Mouse (Mus musculus): ENCODE results near the gene Taok3. TPM values are rescaled to one million over a fixed set of nuclear protein-coding genes. Genes with fewer than 3 reads are reported as not detected.
A peak's percentile ranks its signal among the peaks of the same experiment; 100 is the strongest.

The Taok3 gene
- total and polyA plus RNA-seq, 3 experiments: 32.1 to 79.2 TPM; not detected in 1

DNA sequence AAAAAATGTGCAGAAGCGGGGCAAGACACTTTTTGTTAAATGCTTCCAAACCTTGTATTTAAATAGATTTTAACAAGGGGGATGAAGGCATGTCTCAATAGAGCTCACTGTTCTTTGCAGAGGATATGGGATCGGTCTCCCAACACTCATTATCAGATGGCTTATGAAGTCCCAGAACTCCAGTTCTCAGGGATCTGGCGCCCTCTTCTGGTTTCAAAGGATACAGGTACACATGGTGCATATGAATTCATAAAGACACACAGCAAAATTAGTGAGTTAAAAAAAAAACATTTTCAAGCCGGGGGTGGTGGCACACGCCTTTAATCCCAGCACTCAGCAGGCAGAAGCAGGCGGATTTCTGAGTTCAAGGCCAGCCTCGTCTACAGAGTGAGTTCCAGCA is 6.6 kb upstream of the Taok3 start:
- peak; percentile 71 for DNase-seq (ENCODE audit: low read depth, low spot score)
- no peaks in the 10 kb centered on the region for H3K27me3 ChIP-seq (ENCODE audit: control insufficient read depth in 1 of 2, insufficient read depth in 2 of 2, low read length in 2 of 2)
- H3K79me2 ChIP-seq (ENCODE audit: control insufficient read depth, insufficient read depth, low read length, poor library complexity): peaks cover 18% of the 10 kb centered on the region
- peaks cover 5 to 7% of the 10 kb centered on the region in 2 experiments for H3K36me3 ChIP-seq (ENCODE audit: control insufficient read depth in 1 of 2, insufficient read depth in 2 of 2, low read length in 2 of 2)
- H3K9ac ChIP-seq (ENCODE audit: control insufficient read depth, low read depth, low read length, poor library complexity, severe bottlenecking): no peak overlapping the region
- H3K4me3 ChIP-seq (ENCODE audit: control insufficient read depth in 1 of 2, insufficient read depth in 1 of 2, low read depth in 2 of 2, low read length in 2 of 2): no peak overlapping the region
- no peak overlapping the region for H3K27ac ChIP-seq (ENCODE audit: control insufficient read depth, low read depth, low read length)
- peak; percentile 42 to 60 (median 46) for TF ChIP-seq CTCF (IDR thresholded peaks at IDR 0.05 in 2 of 3, conservative IDR thresholded peaks at IDR 0.05 in 1 of 3; ENCODE audit: control insufficient read depth in 1 of 3, insufficient read depth in 1 of 3, low read depth in 2 of 3, low read length in 3 of 3, poor library complexity in 1 of 3, severe bottlenecking in 1 of 3)
- TF ChIP-seq GABPA (IDR thresholded peaks at IDR 0.05; ENCODE audit: low read depth, low read length): no peak
- peaks cover 0 to 6% of the 10 kb centered on the region in 2 experiments; a peak in 1 of 4 replicates for H3K4me1 ChIP-seq (ENCODE audit: control insufficient read depth in 1 of 2, insufficient read depth in 2 of 2, low read length in 2 of 2)
- no peaks in the 10 kb centered on the region for H3K9me3 ChIP-seq (replicated peaks; ENCODE audit: insufficient read depth, low read length)

GRCm38 (mm10) chr5:117114581-117115192 is 5.2 kb upstream of the Taok3 start:
- H3K27me3 ChIP-seq (ENCODE audit: control insufficient read depth in 1 of 2, insufficient read depth in 2 of 2, low read length in 2 of 2): no peaks in the 10 kb centered on the region
- peak overlapping the region; percentile 62 to 93 for H3K4me3 ChIP-seq (ENCODE audit: control insufficient read depth in 1 of 2, insufficient read depth in 1 of 2, low read depth in 2 of 2, low read length in 2 of 2)
- TF ChIP-seq RAD21 (IDR thresholded peaks at IDR 0.05; ENCODE audit: low read depth, low read length) (peak; percentile 9), SMC3 (IDR thresholded peaks at IDR 0.05; ENCODE audit: low read depth, low read length) (peak; percentile 45), CTCF (IDR thresholded peaks at IDR 0.05 in 2 of 3, conservative IDR thresholded peaks at IDR 0.05 in 1 of 3; ENCODE audit: control insufficient read depth in 1 of 3, insufficient read depth in 1 of 3, low read depth in 2 of 3, low read length in 3 of 3, poor library complexity in 1 of 3, severe bottlenecking in 1 of 3) (peak in 2 of 3 experiments; percentile 64 to 65; a peak in 4 of 6 replicates), MAX (IDR thresholded peaks at IDR 0.05; ENCODE audit: low read length) (no peak), POLR2A (IDR thresholded peaks at IDR 0.05; ENCODE audit: control insufficient read depth in 1 of 2, insufficient read depth in 1 of 2, low read depth in 1 of 2, low read length in 2 of 2, poor library complexity in 1 of 2) (no peak), MYC (IDR thresholded peaks at IDR 0.05; ENCODE audit: low read depth, low read length) (no peak)
- peaks cover 0 to 12% of the 10 kb centered on the region in 2 experiments; a peak in 3 of 4 replicates for H3K4me1 ChIP-seq (ENCODE audit: control insufficient read depth in 1 of 2, insufficient read depth in 2 of 2, low read length in 2 of 2)
- DNase-seq (ENCODE audit: low read depth, low spot score): peak; percentile 59
- peaks cover 18% of the 10 kb centered on the region for H3K79me2 ChIP-seq (ENCODE audit: control insufficient read depth, insufficient read depth, low read length, poor library complexity)
- peak overlapping the region; percentile 56 for H3K27ac ChIP-seq (ENCODE audit: control insufficient read depth, low read depth, low read length)
- no peaks in the 10 kb centered on the region for H3K9me3 ChIP-seq (replicated peaks; ENCODE audit: insufficient read depth, low read length)
- peaks cover 5 to 15% of the 10 kb centered on the region in 2 experiments for H3K36me3 ChIP-seq (ENCODE audit: control insufficient read depth in 1 of 2, insufficient read depth in 2 of 2, low read length in 2 of 2)
- H3K9ac ChIP-seq (ENCODE audit: control insufficient read depth, low read depth, low read length, poor library complexity, severe bottlenecking): peak overlapping the region; percentile 98

- peak overlapping the region; percentile 56 for H3K27ac ChIP-seq (ENCODE audit: control insufficient read depth, low read depth, low read length)
- peaks cover 0 to 12% of the 10 kb centered on the region in 2 experiments; a peak in 3 of 4 replicates for H3K4me1 ChIP-seq (ENCODE audit: control insufficient read depth in 1 of 2, insufficient read depth in 2 of 2, low read length in 2 of 2)
- H3K4me3 ChIP-seq (ENCODE audit: control insufficient read depth in 1 of 2, insufficient read depth in 1 of 2, low read depth in 2 of 2, low read length in 2 of 2): peak overlapping the region; percentile 62 to 93
- peak overlapping the region; percentile 98 for H3K9ac ChIP-seq (ENCODE audit: control insufficient read depth, low read depth, low read length, poor library complexity, severe bottlenecking)
- peak; percentile 55 for DNase-seq (ENCODE audit: low read depth, low spot score)
- H3K9me3 ChIP-seq (replicated peaks; ENCODE audit: insufficient read depth, low read length): no peaks in the 10 kb centered on the region
- H3K27me3 ChIP-seq (ENCODE audit: control insufficient read depth in 1 of 2, insufficient read depth in 2 of 2, low read length in 2 of 2): no peaks in the 10 kb centered on the region
- peaks cover 21% of the 10 kb centered on the region for H3K79me2 ChIP-seq (ENCODE audit: control insufficient read depth, insufficient read depth, low read length, poor library complexity)
- peaks cover 5 to 15% of the 10 kb centered on the region in 2 experiments for H3K36me3 ChIP-seq (ENCODE audit: control insufficient read depth in 1 of 2, insufficient read depth in 2 of 2, low read length in 2 of 2)
- TF ChIP-seq TAL1 (IDR thresholded peaks at IDR 0.05; ENCODE audit: low read length): no peak
- 0 out of 2 replicates have a peak, but pooled peaks have one; percentile 6 for TF ChIP-seq SIN3A (IDR thresholded peaks at IDR 0.05; ENCODE audit: low read length)
Measured at GRCm38 (mm10) chr5:117115193-117115767, 4.6 kb upstream of the Taok3 start.
